Mouse (Mus musculus) embryo, embryonic 10.5 days (tissue): ENCODE results near the gene Yy1.
A peak's percentile ranks its signal among the peaks of the same experiment; 100 is the strongest.

ENCODE experiments used
- DNase-seq: peaks from one replicate; pipeline ENCODE4 v3.0.0-alpha.2; 2015; ENCODE audit warnings: low spot score

Yy1 gene

GRCm38 (mm10) chr12:108780108-108780877 lies 12.5 kb upstream of the Yy1 start:
- no peak for DNase-seq

GRCm38 (mm10) chr12:108785161-108785560 lies 7.6 kb upstream of the Yy1 start:
- no peak for DNase-seq

GRCm38 (mm10) chr12:108787329-108787728 lies 5.4 kb upstream of the Yy1 start:
- no peak for DNase-seq

- DNase-seq = peak; percentile 88
Measured at GRCm38 (mm10) chr12:108792152-108792545, 624 bp upstream of the Yy1 start.

- DNase-seq = peak; percentile 4
Measured at GRCm38 (mm10) chr12:108793453-108793941, 724 bp downstream of the Yy1 start.

- peak; percentile 87 for DNase-seq
Measured at GRCm38 (mm10) chr12:108794078-108794711, 1.4 kb downstream of the Yy1 start.

GRCm38 (mm10) chr12:108794979-108795537 lies 2.3 kb downstream of the Yy1 start:
- peak; percentile 19 for DNase-seq

GRCm38 (mm10) chr12:108801613-108802012 lies 8.8 kb downstream of the Yy1 start:
- DNase-seq = no peak

GRCm38 (mm10) chr12:108804388-108804787 lies 11.6 kb downstream of the Yy1 start:
- DNase-seq = no peak

GRCm38 (mm10) chr12:108808465-108808864 lies 15.7 kb downstream of the Yy1 start:
- no peak for DNase-seq

- no peak for DNase-seq
Measured at GRCm38 (mm10) chr12:108809771-108810170, 17.0 kb downstream of the Yy1 start.

GRCm38 (mm10) chr12:108810309-108810708 lies 17.5 kb downstream of the Yy1 start:
- DNase-seq = no peak

GRCm38 (mm10) chr12:108811133-108811532 lies 18.4 kb downstream of the Yy1 start:
- peak; percentile 15 for DNase-seq

GRCm38 (mm10) chr12:108812463-108812862 lies 19.7 kb downstream of the Yy1 start:
- DNase-seq = no peak

GRCm38 (mm10) chr12:108814470-108814869 lies 21.7 kb downstream of the Yy1 start:
- DNase-seq = no peak

GRCm38 (mm10) chr12:108816569-108816968 lies 23.8 kb downstream of the Yy1 start:
- no peak for DNase-seq

- DNase-seq = no peak
Measured at GRCm38 (mm10) chr12:108820461-108820860, 27.7 kb downstream of the Yy1 start.

- no peak for DNase-seq
Measured at GRCm38 (mm10) chr12:108823036-108823435, 30.3 kb downstream of the Yy1 start.

GRCm38 (mm10) chr12:108824225-108824874 lies 31.6 kb downstream of the Yy1 start:
- DNase-seq = no peak

- no peak for DNase-seq
Measured at GRCm38 (mm10) chr12:108825561-108826224, 32.9 kb downstream of the Yy1 start.

- DNase-seq = no peak
Measured at GRCm38 (mm10) chr12:108826282-108826957, 33.6 kb downstream of the Yy1 start.
